Mouse (Mus musculus): ENCODE data around the gene Gm6034. TPM values are rescaled to one million over a fixed set of nuclear protein-coding genes. Genes with fewer than 3 reads are reported as not detected.
"Not testable (repeated sequence)": the region's sequence is repeated elsewhere in the genome, so short reads cannot be mapped to it uniquely, and the experiment has no call there.

Gm6034 gene
- polyA plus RNA-seq, 1 experiment from 2014 or later, result not detected

DNA sequence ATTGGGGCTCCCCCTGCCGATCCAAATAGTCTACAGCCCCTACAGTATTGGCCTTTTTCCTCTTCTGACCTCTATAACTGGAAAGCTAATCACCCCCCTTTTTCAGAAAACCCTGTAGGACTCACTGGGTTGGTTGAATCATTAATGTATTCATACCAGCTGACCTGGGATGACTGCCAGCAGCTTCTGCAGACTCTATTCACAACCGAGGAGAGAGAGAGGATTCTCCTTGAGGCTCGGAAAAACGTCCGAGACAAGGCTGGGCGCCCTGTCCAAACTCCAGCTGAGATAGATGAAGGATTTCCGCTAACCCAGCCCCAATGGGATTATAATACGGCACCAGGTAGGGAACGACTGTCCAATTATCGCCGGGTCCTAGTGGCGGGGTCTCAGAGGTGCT is 59.3 kb downstream of the Gm6034 start:
- ATAC-seq (replicated peaks; ENCODE audit: insufficient number of reproducible peaks, low FRiP score, low TSS enrichment); H3K4me1 ChIP-seq (ENCODE audit: control insufficient read depth, insufficient read depth, low read length); H3K27ac ChIP-seq (ENCODE audit: low read depth, low read length); H3K9ac ChIP-seq (ENCODE audit: low read depth, low read length); H3K9me3 ChIP-seq (replicated peaks; ENCODE audit: control insufficient read depth, low read length); H3K4me2 ChIP-seq; H3K27me3 ChIP-seq (ENCODE audit: control insufficient read depth, insufficient read depth, low read length); H3K4me3 ChIP-seq (ENCODE audit: low read depth, low read length); H3K36me3 ChIP-seq (ENCODE audit: control insufficient read depth, insufficient read depth, low read length): not testable (repeated sequence)
- WGBS (ENCODE audit: insufficient replicate concordance), result 83% methylated on average over 11 of the region's 12 CpGs

Other genes starting within 250 kb of the Gm6034 start
- gene Ier3, start 221.3 kb upstream of the Gm6034 start, polyA plus RNA-seq (2014; fragmentation: Nextera tagmentation; extraction: Ambion mirVana), result 13.2 and 17.0 TPM in 2 replicates
- 71.3 and 74.0 TPM in 2 replicates for gene Flot1, start 219.7 kb upstream of the Gm6034 start, polyA plus RNA-seq (2014; fragmentation: Nextera tagmentation; extraction: Ambion mirVana)
- 855 and 931 TPM in 2 replicates for gene Tubb5, start 204.7 kb upstream of the Gm6034 start, polyA plus RNA-seq (2014; fragmentation: Nextera tagmentation; extraction: Ambion mirVana)
- 19.0 and 19.5 TPM in 2 replicates for gene Mdc1, start 201.4 kb upstream of the Gm6034 start, polyA plus RNA-seq (2014; fragmentation: Nextera tagmentation; extraction: Ambion mirVana)
- 44.5 and 48.1 TPM in 2 replicates for gene Nrm, start 181.6 kb upstream of the Gm6034 start, polyA plus RNA-seq (2014; fragmentation: Nextera tagmentation; extraction: Ambion mirVana)
- gene Ppp1r18, start 177.4 kb upstream of the Gm6034 start, polyA plus RNA-seq (2014; fragmentation: Nextera tagmentation; extraction: Ambion mirVana), result 21.3 and 25.0 TPM in 2 replicates
- 23.8 and 25.9 TPM in 2 replicates for gene Dhx16, start 163.1 kb upstream of the Gm6034 start, polyA plus RNA-seq (2014; fragmentation: Nextera tagmentation; extraction: Ambion mirVana)
- gene 2310061I04Rik, start 145.5 kb upstream of the Gm6034 start, polyA plus RNA-seq (2014; fragmentation: Nextera tagmentation; extraction: Ambion mirVana), result 22.2 and 26.7 TPM in 2 replicates
- gene Atat1, start 132.9 kb upstream of the Gm6034 start, polyA plus RNA-seq (2014; fragmentation: Nextera tagmentation; extraction: Ambion mirVana), result 64.0 and 65.4 TPM in 2 replicates
- gene Mrps18b, start 126.6 kb upstream of the Gm6034 start, polyA plus RNA-seq (2014; fragmentation: Nextera tagmentation; extraction: Ambion mirVana), result 77.7 and 83.9 TPM in 2 replicates
- gene Ppp1r10, start 126.5 kb upstream of the Gm6034 start, polyA plus RNA-seq (2014; fragmentation: Nextera tagmentation; extraction: Ambion mirVana), result 26.9 and 27.2 TPM in 2 replicates
- gene Abcf1, start 73.2 kb upstream of the Gm6034 start, polyA plus RNA-seq (2014; fragmentation: Nextera tagmentation; extraction: Ambion mirVana), result 74.2 and 91.7 TPM in 2 replicates
- gene Gnl1, start 63.1 kb upstream of the Gm6034 start, polyA plus RNA-seq (2014; fragmentation: Nextera tagmentation; extraction: Ambion mirVana), result 26.1 and 29.1 TPM in 2 replicates
- 17.4 TPM in 2 replicates for gene Prr3, start 62.7 kb upstream of the Gm6034 start, polyA plus RNA-seq (2014; fragmentation: Nextera tagmentation; extraction: Ambion mirVana)
- gene H2-T24, start 22.4 kb upstream of the Gm6034 start, polyA plus RNA-seq (2014; fragmentation: Nextera tagmentation; extraction: Ambion mirVana), result 2.9 and 3.1 TPM in 2 replicates
- gene H2-T23, start 10.1 kb upstream of the Gm6034 start, polyA plus RNA-seq (2014; fragmentation: Nextera tagmentation; extraction: Ambion mirVana), result 2.0 and 3.1 TPM in 2 replicates
- 6.7 and 7.3 TPM in 2 replicates for gene H2-T22, start 214 bp upstream of the Gm6034 start, polyA plus RNA-seq (2014; fragmentation: Nextera tagmentation; extraction: Ambion mirVana)
- not detected in 2 replicates for gene Gm11127, start 15.4 kb downstream of the Gm6034 start, polyA plus RNA-seq (2014; fragmentation: Nextera tagmentation; extraction: Ambion mirVana)
- not detected in 2 replicates for gene Gm19684, start 78.7 kb downstream of the Gm6034 start, polyA plus RNA-seq (2014; fragmentation: Nextera tagmentation; extraction: Ambion mirVana)
- not detected in 2 replicates for gene Gm7030, start 86.5 kb downstream of the Gm6034 start, polyA plus RNA-seq (2014; fragmentation: Nextera tagmentation; extraction: Ambion mirVana)
- gene Gm8909, start 125.6 kb downstream of the Gm6034 start, polyA plus RNA-seq (2014; fragmentation: Nextera tagmentation; extraction: Ambion mirVana), result not detected in 2 replicates
- gene H2-T3, start 147.3 kb downstream of the Gm6034 start, polyA plus RNA-seq (2014; fragmentation: Nextera tagmentation; extraction: Ambion mirVana), result not detected in 2 replicates
- gene Rpp21, start 215.1 kb downstream of the Gm6034 start, polyA plus RNA-seq (2014; fragmentation: Nextera tagmentation; extraction: Ambion mirVana), result 97.9 and 100 TPM in 2 replicates
- gene Trim39, start 229.3 kb downstream of the Gm6034 start, polyA plus RNA-seq (2014; fragmentation: Nextera tagmentation; extraction: Ambion mirVana), result 9.1 and 9.6 TPM in 2 replicates
- gene H2-M10.2, start 243.5 kb downstream of the Gm6034 start, polyA plus RNA-seq (2014; fragmentation: Nextera tagmentation; extraction: Ambion mirVana), result not detected in 2 replicates